Comparison of ENCODE assay signal across 8 mouse cellular contexts in genomic region chr1:158953479-158954207, GRCm38 (mm10). TPM values are rescaled to one million over a fixed set of nuclear protein-coding genes. Genes with fewer than 3 reads are reported as not detected.
A peak's percentile ranks its signal among the peaks of the same experiment; 100 is the strongest.
DNase-seq lines count a peak whose midpoint lies in the region; ATAC-seq and TF ChIP-seq lines count a peak whose summit lies in the region.

No protein-coding gene starts in this region.

- no peak overlapping the region for H3K4me3 ChIP-seq in forebrain, embryonic 11.5 days (ENCODE audit: low read depth, low read length)
- no peak overlapping the region for H3K4me3 ChIP-seq in hindbrain, embryonic 13.5 days
- H3K4me3 ChIP-seq in stomach, postnatal 0 days (ENCODE audit: low read depth, low read length): no peak overlapping the region

- no peak overlapping the region for H3K4me2 ChIP-seq in forebrain, embryonic 11.5 days (ENCODE audit: low read depth, low read length, severe bottlenecking)
- H3K4me2 ChIP-seq in hindbrain, embryonic 13.5 days: no peak overlapping the region
- no peak overlapping the region for H3K4me2 ChIP-seq in stomach, postnatal 0 days (replicated peaks; ENCODE audit: low read depth)

- WGBS in forebrain, embryonic 11.5 days: 46% methylated on average over 6 of the region's 6 CpGs
- WGBS in hindbrain, embryonic 13.5 days: 44% methylated on average over 6 of the region's 6 CpGs
- 36% methylated on average over 6 of the region's 6 CpGs for WGBS in stomach, postnatal 0 days

- peak; percentile 97 for TF ChIP-seq CTCF in stomach, postnatal 0 days (IDR thresholded peaks at IDR 0.05; ENCODE audit: low read depth)

- ATAC-seq in forebrain, embryonic 11.5 days (replicated peaks; ENCODE audit: low FRiP score): peak; percentile 90
- ATAC-seq in hindbrain, embryonic 13.5 days (ENCODE audit: low FRiP score): peak; percentile 79; the same call in 1 of the 2 replicates
- peak; percentile 79 for ATAC-seq in megakaryocyte-erythroid progenitor cell, adult 5-6 weeks (replicated peaks; ENCODE audit: low FRiP score, low TSS enrichment, poor library complexity, severe bottlenecking)
- ATAC-seq in stomach, postnatal 0 days (ENCODE audit: low FRiP score, low TSS enrichment): peak; percentile 80

- H3K36me3 ChIP-seq in forebrain, embryonic 11.5 days (ENCODE audit: control insufficient read depth, insufficient read depth, low read length): no peaks in the 10 kb centered on the region
- no peaks in the 10 kb centered on the region for H3K36me3 ChIP-seq in hindbrain, embryonic 13.5 days
- H3K36me3 ChIP-seq in stomach, postnatal 0 days (ENCODE audit: control insufficient read depth, insufficient read depth, low read length): no peaks in the 10 kb centered on the region

- DNase-seq in left cerebral cortex, adult 18-20 months (ENCODE audit: low spot score in 2 of 2): peak; percentile 49 to 67
- no peak for DNase-seq in left cerebral cortex, adult 11 months (ENCODE audit: low spot score)
- DNase-seq in c-Kit-positive CD71-positive TER-119-negative erythroid progenitor cells, embryonic 14.5 days (ENCODE audit: low read depth): peak; percentile 13
- DNase-seq in forebrain, embryonic 11.5 days (ENCODE audit: low spot score): peak; percentile 72
- peak; percentile 41 to 60 for DNase-seq in layer of hippocampus, postnatal 36 days
- DNase-seq in stomach, postnatal 0 days (ENCODE audit: low spot score): peak; percentile 40

- no peaks in the 10 kb centered on the region for H3K4me1 ChIP-seq in forebrain, embryonic 11.5 days (replicated peaks; ENCODE audit: control insufficient read depth, insufficient read depth, low read length)
- H3K4me1 ChIP-seq in hindbrain, embryonic 13.5 days (replicated peaks): no peaks in the 10 kb centered on the region
- no peaks in the 10 kb centered on the region for H3K4me1 ChIP-seq in stomach, postnatal 0 days (replicated peaks; ENCODE audit: control insufficient read depth, insufficient read depth)

- TF ChIP-seq EP300 in stomach, postnatal 0 days (optimal IDR thresholded peaks at IDR 0.05): no peak

- no peak overlapping the region for H3K9ac ChIP-seq in forebrain, embryonic 11.5 days (ENCODE audit: low read length)
- no peak overlapping the region for H3K9ac ChIP-seq in hindbrain, embryonic 13.5 days
- no peak overlapping the region for H3K9ac ChIP-seq in stomach, postnatal 0 days (ENCODE audit: low read length)

- H3K9me3 ChIP-seq in forebrain, embryonic 11.5 days (ENCODE audit: control insufficient read depth, low read length): no peaks in the 10 kb centered on the region
- H3K9me3 ChIP-seq in hindbrain, embryonic 13.5 days: no peaks in the 10 kb centered on the region
- H3K9me3 ChIP-seq in stomach, postnatal 0 days (ENCODE audit: control insufficient read depth, low read length): no peaks in the 10 kb centered on the region

- no peak overlapping the region for H3K27ac ChIP-seq in forebrain, embryonic 11.5 days (ENCODE audit: low read depth, low read length)
- no peak overlapping the region for H3K27ac ChIP-seq in hindbrain, embryonic 13.5 days
- no peak overlapping the region for H3K27ac ChIP-seq in stomach, postnatal 0 days (replicated peaks)

- H3K27me3 ChIP-seq in forebrain, embryonic 11.5 days (ENCODE audit: control insufficient read depth, insufficient read depth, low read length): no peaks in the 10 kb centered on the region
- no peaks in the 10 kb centered on the region for H3K27me3 ChIP-seq in hindbrain, embryonic 13.5 days
- no peaks in the 10 kb centered on the region for H3K27me3 ChIP-seq in stomach, postnatal 0 days (ENCODE audit: control insufficient read depth, insufficient read depth, low read length)

RNA-seq across cellular contexts. Expression of gene Pappa2, which starts 26.6 kb away (rescaled TPM):
- total RNA-seq in left cerebral cortex, adult 18-20 months (2021): 1 to 10 TPM; 2.1 to 3.4 TPM
- 1.1 and 1.5 TPM in 2 replicates for polyA plus RNA-seq in forebrain, embryonic 11.5 days (2014; fragmentation: Nextera tagmentation; extraction: Ambion mirVana)
- polyA plus RNA-seq in hindbrain, embryonic 13.5 days (2015; fragmentation: Nextera tagmentation; extraction: Ambion mirVana): 0.66 and 1.0 TPM in 2 replicates
- 1 to 10 TPM in 1 of 2 experiments, under 1 TPM in 1; 0.75 to 1.2 TPM for total RNA-seq in layer of hippocampus, postnatal 36 days (2021)
- not detected in 2 replicates for total RNA-seq in megakaryocyte-erythroid progenitor cell, adult 5-6 weeks (2014; fragmentation: Nextera tagmentation)
- not detected in 2 replicates for total RNA-seq in megakaryocyte-erythroid progenitor cell, adult 5-6 weeks (2017)
- polyA plus RNA-seq in stomach, postnatal 0 days (2015; fragmentation: Nextera tagmentation; extraction: Ambion mirVana): 0.81 and 0.97 TPM in 2 replicates
